Mouse (Mus musculus): ENCODE measurements around the gene L1td1.
A peak's percentile ranks its signal among the peaks of the same experiment; 100 is the strongest.

- TF ChIP-seq CTCF (IDR thresholded peaks at IDR 0.05): peak; percentile 75
- no peak for TF ChIP-seq EP300 (IDR thresholded peaks at IDR 0.05)
These were observed 13.2 kb downstream of the L1td1 start for GRCm38 (mm10) chr4:98739753-98740152.

Data from lung, postnatal 0 days (tissue).